Mouse (Mus musculus) liver, embryonic 16.5 days (tissue): ENCODE measurements around the gene Lsm12. TPM values are rescaled to one million over a fixed set of nuclear protein-coding genes. Genes with fewer than 3 reads are reported as not detected.
A peak's percentile ranks its signal among the peaks of the same experiment; 100 is the strongest.
"Not testable (repeated sequence)": the region's sequence is repeated elsewhere in the genome, so short reads cannot be mapped to it uniquely, and the experiment has no call there.

Source experiments
- ATAC-seq: fragments of 200-750 bp; cut with Nextera tagmentation; 2 replicates; pipeline ENCODE4 v1.8.0; 2017; ENCODE audit warnings: low read depth, mild to moderate bottlenecking, moderate number of reproducible peaks, moderate library complexity
- H3K27ac ChIP-seq: fragments of 300-500 bp; sonication (generic); 2 replicates; pipeline ENCODE4 v1.5.1; 2014; ENCODE audit warnings: mild to moderate bottlenecking, low read length
- H3K27me3 ChIP-seq: fragments of 300-500 bp; sonication (generic); 2 replicates; pipeline ENCODE4 v1.6.1; 2014; ENCODE audit warnings: low read depth, low read length, mixed read lengths; ENCODE audit not compliant: control insufficient read depth, insufficient read depth
- H3K36me3 ChIP-seq: fragments of 300-500 bp; sonication (generic); 2 replicates; pipeline ENCODE4 v1.6.1; 2014; ENCODE audit warnings: mild to moderate bottlenecking; ENCODE audit not compliant: control insufficient read depth, insufficient read depth
- H3K4me1 ChIP-seq: fragments of 300-500 bp; sonication (generic); 2 replicates; pipeline ENCODE4 v1.6.1; 2014; ENCODE audit warnings: low read depth, low read length, mixed read lengths; ENCODE audit not compliant: control insufficient read depth
- H3K4me2 ChIP-seq: fragments of 300-500 bp; sonication (generic); 2 replicates; pipeline ENCODE4 v1.6.1; 2014; ENCODE audit warnings: low read depth, low read length, mixed read lengths
- H3K4me3 ChIP-seq: fragments of 300-500 bp; sonication (generic); 2 replicates; pipeline ENCODE4 v1.5.1; 2014; ENCODE audit warnings: low read depth, mild to moderate bottlenecking, low read length
- H3K9ac ChIP-seq: fragments of 300-500 bp; sonication (generic); 2 replicates; pipeline ENCODE4 v1.6.1; 2014; ENCODE audit warnings: low read depth, low read length
- H3K9me3 ChIP-seq: fragments of 300-500 bp; sonication (generic); replicated peaks from 2 replicates; pipeline ENCODE4 v1.6.1; 2016; ENCODE audit warnings: low read length; ENCODE audit not compliant: control insufficient read depth
- WGBS: fragments of 180-500 bp; shearing (Covaris S2); extraction: QIAGEN DNeasy Blood & Tissue Kit; methylation state at CpG from one replicate; pipeline ENCODE4 v1.1.7; 2014; ENCODE audit not compliant: insufficient replicate concordance; 5-methylcytosine and 5-hydroxymethylcytosine counted together
- polyA plus RNA-seq: library from polyadenylated mRNA; unstranded; fragments of >200 nt; fragmentation: Nextera tagmentation; extraction: Ambion mirVana; gene quantifications from 2 replicates; pipeline ENCODE4 v1.2.1, GENCODE M21; 2015

The Lsm12 gene
- polyA plus RNA-seq, 1 experiment from 2014 or later, result 52.5 TPM

DNA sequence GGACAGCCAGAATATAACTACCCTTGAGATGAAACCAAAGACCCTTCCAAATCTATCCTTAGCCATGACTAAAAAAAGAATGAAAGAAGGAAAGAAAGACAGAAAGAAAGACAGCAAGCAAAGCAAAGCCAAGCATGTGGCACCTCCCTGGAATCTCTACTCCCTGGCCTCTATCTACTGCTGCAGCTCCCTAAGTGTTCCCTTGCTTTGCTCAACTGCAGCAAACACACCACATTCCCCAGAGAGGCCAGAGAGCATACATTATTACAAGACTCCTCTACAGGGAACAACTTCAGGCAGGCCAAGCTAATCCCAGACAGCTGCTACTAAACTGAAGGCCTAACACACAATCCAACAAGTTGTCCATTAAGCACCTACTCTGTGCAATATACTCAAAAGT lies 5.3 kb downstream of the Lsm12 start:
- H3K27me3 ChIP-seq, result no peaks in the 10 kb centered on the region
- no peak overlapping the region for H3K4me2 ChIP-seq
- H3K9ac ChIP-seq, result no peak overlapping the region
- peaks cover 11% of the 10 kb centered on the region for H3K36me3 ChIP-seq
- H3K4me3 ChIP-seq, result no peak overlapping the region
- H3K9me3 ChIP-seq, result no peaks in the 10 kb centered on the region
- peaks cover 11% of the 10 kb centered on the region for H3K4me1 ChIP-seq
- no peak for ATAC-seq
- no peak overlapping the region for H3K27ac ChIP-seq

DNA sequence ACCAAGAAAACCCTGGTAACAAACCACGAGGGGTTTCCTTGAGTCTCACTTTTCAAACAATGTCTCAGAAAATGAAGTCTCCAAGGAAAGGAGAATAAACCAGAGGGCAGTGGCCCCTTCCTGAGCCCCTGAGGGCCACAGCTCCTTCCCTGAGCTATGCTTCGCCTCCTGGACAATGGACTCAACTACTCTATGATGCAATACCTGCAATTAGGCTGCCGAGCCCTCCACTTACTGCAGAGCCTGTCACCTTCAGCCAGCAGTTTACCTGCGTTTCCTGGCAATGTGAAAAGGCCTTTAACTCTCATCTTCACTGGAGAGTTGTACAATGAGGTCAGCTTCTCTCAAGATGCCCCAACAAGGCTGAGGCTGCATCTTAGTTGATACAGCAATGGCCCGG lies 16.4 kb downstream of the Lsm12 start:
- H3K36me3 ChIP-seq, result peaks cover 11% of the 10 kb centered on the region
- no peaks in the 10 kb centered on the region for H3K27me3 ChIP-seq
- no peaks in the 10 kb centered on the region for H3K9me3 ChIP-seq
- H3K4me3 ChIP-seq, result no peak overlapping the region
- H3K4me1 ChIP-seq, result peaks cover 13% of the 10 kb centered on the region
- H3K4me2 ChIP-seq, result no peak overlapping the region
- WGBS, result 63% methylated on average over 5 of the region's 5 CpGs
- no peak overlapping the region for H3K27ac ChIP-seq
- ATAC-seq, result 0 out of 2 replicates have a peak, but pooled peaks have one; percentile 41
- H3K9ac ChIP-seq, result no peak overlapping the region

DNA sequence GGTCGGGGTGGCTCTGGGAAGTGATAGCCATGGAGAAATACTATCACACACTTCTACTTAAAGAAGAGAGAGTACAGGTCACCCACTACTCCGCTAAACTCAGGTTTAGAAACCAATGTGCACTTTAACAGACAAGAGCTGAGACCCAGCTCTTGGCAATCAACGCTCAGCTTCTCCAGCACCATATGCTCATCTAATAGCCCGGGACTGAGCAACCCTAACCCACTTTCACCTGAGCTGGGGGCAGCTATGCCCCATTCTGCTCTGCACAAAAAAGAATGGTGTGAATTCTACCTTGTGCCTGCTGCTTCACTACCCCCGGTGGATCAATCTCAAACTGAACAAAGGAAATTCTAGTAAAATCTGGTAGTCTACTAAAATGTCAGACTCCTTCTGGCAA lies 17.6 kb downstream of the Lsm12 start:
- WGBS, result 84% methylated on average over 5 of the region's 5 CpGs
- H3K4me1 ChIP-seq, result peaks cover 13% of the 10 kb centered on the region
- H3K27me3 ChIP-seq, result no peaks in the 10 kb centered on the region
- H3K27ac ChIP-seq, result no peak overlapping the region
- H3K4me2 ChIP-seq, result no peak overlapping the region
- no peak overlapping the region for H3K9ac ChIP-seq
- H3K36me3 ChIP-seq, result peaks cover 16% of the 10 kb centered on the region
- no peaks in the 10 kb centered on the region for H3K9me3 ChIP-seq
- no peak overlapping the region for H3K4me3 ChIP-seq
- no peak for ATAC-seq

DNA sequence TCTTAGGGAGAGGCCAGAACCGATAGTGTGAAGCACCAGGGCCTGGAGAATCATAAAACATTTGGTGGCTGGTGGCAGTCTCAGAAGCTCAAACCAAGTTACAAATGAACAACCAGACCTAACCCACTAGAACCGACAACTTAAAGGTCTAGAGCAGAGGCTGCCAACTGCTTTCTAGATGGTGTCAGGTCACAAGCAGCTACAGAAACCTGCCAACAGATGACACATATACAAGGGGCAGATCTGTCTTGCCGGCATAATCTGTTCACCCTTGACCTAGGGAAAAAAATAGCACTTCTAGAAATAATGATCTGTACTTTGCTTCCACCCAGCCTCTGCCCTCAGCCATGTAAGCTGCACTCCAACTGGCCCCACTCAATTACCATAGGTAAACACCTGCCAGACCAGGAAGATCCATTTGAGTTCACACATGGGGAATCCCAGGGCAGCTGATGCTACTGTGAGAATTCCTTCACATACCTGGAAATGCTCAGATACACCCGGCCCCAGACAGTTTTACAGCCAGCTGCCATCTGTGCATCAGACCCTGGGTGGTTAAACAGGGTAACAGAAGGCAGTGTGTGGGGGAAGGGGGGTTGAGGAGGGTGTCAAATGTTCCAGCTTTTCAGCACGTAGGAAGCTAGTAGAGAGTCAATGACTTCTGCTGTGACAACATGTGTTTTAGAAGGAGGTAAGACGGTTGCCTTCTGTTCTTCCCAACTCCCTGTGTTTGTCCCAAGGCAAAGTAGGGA lies 18.9 kb downstream of the Lsm12 start:
- Histone ChIP-seq H3K9me3 (no peaks in the 10 kb centered on the region), H3K4me3 (no peak overlapping the region), H3K36me3 (peaks cover 16% of the 10 kb centered on the region), H3K27ac (0 out of 2 replicates have a peak overlapping the region, but pooled peaks have one; percentile 16), H3K27me3 (no peaks in the 10 kb centered on the region), H3K4me2 (no peak overlapping the region), H3K9ac (no peak overlapping the region), H3K4me1 (peaks cover 13% of the 10 kb centered on the region)
- ATAC-seq, result peak; percentile 67
- 64% methylated on average over 6 of the region's 6 CpGs for WGBS

DNA sequence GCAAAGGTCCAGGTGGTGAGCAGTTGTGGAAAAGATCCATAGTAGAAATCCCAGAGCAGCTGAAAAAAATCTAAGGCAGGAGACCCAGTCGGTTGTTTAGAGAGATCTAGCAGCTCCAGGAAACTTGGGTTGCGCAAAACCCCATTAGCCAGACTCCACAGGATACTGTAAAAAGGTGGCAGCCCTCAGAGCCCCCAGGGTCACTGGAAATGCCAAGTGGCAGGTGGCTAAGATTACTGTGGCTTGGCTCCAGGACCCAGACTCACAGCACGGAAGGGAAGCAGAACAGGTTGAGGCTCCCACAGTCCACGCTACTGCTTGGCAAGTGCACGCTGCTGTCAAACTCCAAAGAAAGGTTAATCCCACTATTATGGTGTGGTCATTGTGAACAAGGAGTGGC lies 25.3 kb downstream of the Lsm12 start:
- no peaks in the 10 kb centered on the region for H3K27me3 ChIP-seq
- no peaks in the 10 kb centered on the region for H3K9me3 ChIP-seq
- peaks cover 5% of the 10 kb centered on the region for H3K36me3 ChIP-seq
- no peak overlapping the region for H3K4me2 ChIP-seq
- no peak overlapping the region for H3K27ac ChIP-seq
- peaks cover 8% of the 10 kb centered on the region for H3K4me1 ChIP-seq
- WGBS, result 67% methylated on average over 5 of the region's 5 CpGs
- no peak overlapping the region for H3K9ac ChIP-seq
- H3K4me3 ChIP-seq, result no peak overlapping the region
- no peak for ATAC-seq

DNA sequence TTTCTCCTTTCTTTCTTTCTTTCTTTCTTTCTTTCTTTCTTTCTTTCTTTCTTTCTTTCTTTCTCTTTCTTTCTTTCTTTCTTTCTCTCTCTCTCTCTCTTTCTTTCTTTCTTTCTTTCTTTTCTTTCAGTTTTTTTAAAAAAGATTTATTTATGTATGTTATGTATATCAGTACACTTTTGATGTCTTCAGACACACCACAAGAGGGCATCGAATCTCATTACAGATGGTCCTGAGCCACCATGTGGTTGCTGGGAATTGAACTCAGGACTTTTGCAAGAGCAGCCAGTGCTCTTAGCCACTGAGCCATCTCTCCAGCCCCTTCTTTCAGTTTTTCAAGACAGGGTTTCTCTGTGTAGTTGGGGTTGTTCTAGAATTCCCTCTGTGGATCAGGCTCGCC lies 27.1 kb downstream of the Lsm12 start:
- WGBS, result 43% methylated on average over 2 of the region's 2 CpGs
- H3K9ac ChIP-seq, H3K27me3 ChIP-seq, H3K4me2 ChIP-seq, H3K27ac ChIP-seq, H3K4me1 ChIP-seq, H3K9me3 ChIP-seq, H3K36me3 ChIP-seq, H3K4me3 ChIP-seq, ATAC-seq: not testable (repeated sequence)

DNA sequence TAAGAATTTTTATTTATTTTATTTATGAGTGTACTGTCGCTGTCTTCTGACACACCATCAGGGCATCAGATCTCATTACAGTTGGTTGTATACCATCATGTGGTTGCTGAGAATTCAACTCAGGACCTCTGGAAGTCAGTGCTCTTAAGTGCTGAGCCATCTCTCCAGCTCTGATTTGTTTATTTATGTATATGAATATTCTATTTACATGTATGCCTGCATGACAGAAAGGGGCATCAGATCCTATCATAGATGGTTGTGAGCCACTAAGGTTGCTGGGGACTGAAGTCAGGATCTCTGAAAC lies 28.4 kb downstream of the Lsm12 start:
- 10% methylated on average over 1 of the region's 1 CpGs for WGBS
- ATAC-seq, result no peak
- Histone ChIP-seq H3K27ac (no peak overlapping the region), H3K9me3 (no peaks in the 10 kb centered on the region), H3K4me1 (peaks cover 8% of the 10 kb centered on the region), H3K9ac (no peak overlapping the region), H3K4me2 (peak overlapping the region; percentile 91; the same call in 1 of the 2 replicates), H3K27me3 (no peaks in the 10 kb centered on the region), H3K36me3 (no peaks in the 10 kb centered on the region), H3K4me3 (no peak overlapping the region; the same call in 1 of the 2 replicates)

DNA sequence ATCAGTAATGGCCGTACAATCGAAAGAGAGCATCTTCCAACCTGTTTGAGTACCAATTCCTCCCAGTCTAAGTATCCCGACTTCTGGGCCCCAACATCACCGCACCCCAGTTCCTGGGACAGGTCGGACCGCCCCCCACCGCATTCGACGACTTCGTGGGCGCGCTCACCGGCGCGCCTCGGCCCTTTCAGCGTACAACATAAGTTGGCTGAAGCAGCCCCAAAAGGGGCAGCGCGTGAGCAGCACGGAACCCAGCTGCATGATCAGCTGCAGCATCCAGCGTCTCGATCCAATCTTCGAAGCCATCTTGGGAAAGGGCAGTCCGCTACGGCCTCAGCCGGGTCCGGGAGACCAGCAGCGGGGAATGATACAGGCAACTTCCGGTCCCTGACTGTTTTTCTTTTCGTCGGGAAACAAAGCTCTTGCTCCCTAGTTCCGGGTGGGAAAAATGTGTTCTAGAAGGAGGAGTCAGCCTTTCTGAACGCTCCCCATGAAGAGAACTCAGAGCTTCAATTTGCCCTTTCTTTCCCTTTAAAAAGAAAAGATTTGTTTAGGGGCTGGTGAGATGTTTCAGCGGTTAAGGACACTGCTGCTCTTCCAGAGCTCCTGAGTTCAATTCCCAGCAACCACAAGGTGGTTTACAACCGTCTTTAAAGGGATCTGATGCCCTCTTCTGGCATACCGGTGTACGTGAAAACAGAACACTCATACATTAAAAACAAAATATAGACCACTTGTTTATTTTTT lies 28.9 kb downstream of the Lsm12 start, which contains the start of gene Tmem101:
Gene Tmem101, minus strand, starts transcription at position 366 of the 747 bp plus-strand sequence.
- Histone ChIP-seq H3K4me1 (peaks cover 8% of the 10 kb centered on the region), H3K27me3 (no peaks in the 10 kb centered on the region), H3K4me2 (peak within 1 kb of the TSS; percentile 91), H3K9ac (peak within 1 kb of the TSS; percentile 76), H3K4me3 (peak within 1 kb of the TSS; percentile 83), H3K9me3 (no peaks in the 10 kb centered on the region), H3K27ac (peak within 1 kb of the TSS; percentile 4), H3K36me3 (no peaks in the 10 kb centered on the region)
- peak; percentile 81 for ATAC-seq
- WGBS, result under 1% methylated on average over 37 of the region's 37 CpGs
